Mouse (Mus musculus): ENCODE results near the gene Gabrr1.
A peak's percentile ranks its signal among the peaks of the same experiment; 100 is the strongest.
"Not testable (repeated sequence)": the region's sequence is repeated elsewhere in the genome, so short reads cannot be mapped to it uniquely, and the experiment has no call there.

Gene Gabrr1

DNA sequence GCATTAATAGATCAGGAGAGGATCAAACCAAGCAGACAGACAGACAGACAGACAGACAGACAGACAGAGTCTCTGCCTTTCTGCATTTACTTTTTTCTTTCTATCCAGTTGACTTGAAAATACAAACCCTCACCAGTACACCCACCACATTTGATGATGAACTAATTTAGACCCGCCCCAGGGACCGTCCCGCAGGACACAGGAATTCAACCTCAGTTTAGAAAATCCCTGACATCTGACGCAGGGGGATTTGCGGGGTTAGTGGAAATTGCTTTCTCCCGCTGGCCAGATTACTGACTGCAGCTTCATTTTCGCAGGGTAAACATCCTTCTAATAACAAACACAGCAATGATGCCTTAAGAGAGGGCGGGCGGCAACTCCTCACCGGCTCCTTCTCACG, at the start of gene Gabrr1:
Gene Gabrr1, plus strand, starts transcription at position 301 of the 400 bp plus-strand sequence.
- no peak for DNase-seq (ENCODE audit: low spot score in 2 of 2)

DNA sequence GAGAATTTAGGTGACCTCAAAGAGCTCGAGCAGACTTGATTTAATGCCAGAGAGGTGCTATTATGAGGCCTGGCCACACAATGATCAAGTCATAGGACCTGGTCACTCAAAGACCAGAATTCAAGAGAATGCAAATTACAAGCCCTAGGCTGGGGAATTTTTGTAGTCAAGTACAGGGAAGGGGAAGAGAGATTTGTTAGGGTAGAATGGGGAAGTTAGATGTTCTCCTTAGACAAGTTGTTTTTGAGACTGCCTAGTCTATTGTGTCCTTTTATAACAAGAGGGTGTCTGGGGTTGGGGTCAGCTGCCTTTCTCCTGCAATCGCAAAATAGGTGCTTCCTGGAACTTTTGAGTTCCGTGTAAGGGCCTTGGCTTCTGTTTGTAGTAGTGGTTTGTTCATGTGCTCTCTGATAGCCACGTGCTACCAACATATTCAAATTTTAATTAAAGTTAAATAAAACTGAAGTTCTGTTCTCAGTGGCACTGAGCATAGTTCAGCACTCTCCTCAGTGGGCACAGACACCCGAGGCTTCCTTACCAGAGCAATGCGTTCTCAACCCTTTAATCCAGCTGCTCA, 33.1 kb upstream of the Gabrr1 start:
- DNase-seq (ENCODE audit: low spot score in 2 of 2) = no peak

DNA sequence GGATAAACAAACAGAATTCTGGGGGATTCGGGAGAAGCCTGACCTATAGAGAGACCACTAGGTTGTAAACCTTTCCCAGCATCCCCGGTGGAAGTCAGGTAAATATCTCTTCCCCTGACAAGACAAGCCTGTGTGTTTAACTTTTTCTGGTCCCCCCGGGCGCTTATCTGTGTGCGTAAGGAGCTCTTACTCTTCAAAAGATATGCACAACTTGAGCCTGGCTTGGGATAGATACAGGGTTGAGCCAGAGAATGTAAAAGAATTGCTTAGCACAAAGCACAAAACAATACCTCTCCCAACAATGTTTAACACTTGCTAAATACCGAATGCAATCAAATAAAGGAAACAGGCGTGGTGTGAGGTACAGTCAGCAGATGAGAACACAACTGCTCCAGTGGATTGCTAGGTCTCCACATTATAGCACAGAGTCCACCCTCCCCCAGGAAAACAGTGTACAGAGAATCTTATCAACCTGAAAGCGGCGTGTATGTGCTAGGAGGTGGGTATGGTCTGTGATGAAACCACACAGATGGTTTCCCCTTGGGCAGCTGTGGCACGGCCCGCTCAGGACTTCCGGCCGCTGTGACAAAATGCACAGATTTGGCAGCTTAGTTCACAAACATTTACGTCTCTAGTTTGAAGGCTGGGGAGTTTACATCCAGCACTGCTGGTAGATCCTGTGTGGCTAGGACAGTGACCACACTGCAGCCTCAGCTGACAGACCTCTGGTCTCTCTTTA, 22.4 kb upstream of the Gabrr1 start:
- DNase-seq (ENCODE audit: low spot score in 2 of 2) = no peak

DNA sequence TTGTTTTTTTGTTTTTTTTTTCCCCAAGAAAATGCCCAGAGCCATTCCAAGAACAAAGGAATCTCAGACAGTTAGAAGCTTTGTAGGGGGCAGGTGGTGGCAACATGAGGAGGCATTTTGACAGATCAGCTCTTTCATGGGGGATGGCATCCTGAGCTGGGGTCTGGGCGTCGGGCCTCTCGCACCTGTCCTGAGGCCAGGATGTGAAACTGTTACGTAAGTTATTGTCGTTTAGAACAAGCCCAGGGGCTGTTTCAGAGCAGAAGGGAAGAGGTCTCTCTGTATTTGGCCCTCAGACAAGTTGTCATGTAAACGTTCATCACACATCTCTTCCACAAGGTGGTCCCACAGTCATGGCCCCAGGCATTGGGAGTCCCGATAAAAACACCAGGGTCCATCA, 21.5 kb upstream of the Gabrr1 start:
- no peak for DNase-seq (ENCODE audit: low spot score in 2 of 2)

DNA sequence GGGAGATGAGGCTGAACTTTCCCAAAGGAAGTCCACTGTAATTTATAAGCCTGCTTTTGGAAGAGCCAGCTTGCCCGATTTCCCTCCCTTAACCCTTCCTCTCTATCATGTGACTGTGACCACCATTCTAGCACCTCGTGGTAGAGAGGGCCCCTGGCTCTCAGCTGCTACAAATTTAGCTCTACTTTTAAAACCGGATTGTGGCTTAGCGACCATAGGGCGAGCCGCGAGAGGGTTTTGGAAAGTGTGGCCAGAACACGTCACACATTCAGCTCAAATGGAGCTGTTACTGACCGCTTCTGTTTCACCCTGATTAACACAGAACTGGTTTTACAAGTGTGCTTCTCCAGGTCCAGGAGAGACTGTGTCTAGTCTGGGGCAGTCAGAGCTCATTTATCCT, 21.0 kb upstream of the Gabrr1 start:
- no peak for DNase-seq (ENCODE audit: low spot score in 2 of 2)

DNA sequence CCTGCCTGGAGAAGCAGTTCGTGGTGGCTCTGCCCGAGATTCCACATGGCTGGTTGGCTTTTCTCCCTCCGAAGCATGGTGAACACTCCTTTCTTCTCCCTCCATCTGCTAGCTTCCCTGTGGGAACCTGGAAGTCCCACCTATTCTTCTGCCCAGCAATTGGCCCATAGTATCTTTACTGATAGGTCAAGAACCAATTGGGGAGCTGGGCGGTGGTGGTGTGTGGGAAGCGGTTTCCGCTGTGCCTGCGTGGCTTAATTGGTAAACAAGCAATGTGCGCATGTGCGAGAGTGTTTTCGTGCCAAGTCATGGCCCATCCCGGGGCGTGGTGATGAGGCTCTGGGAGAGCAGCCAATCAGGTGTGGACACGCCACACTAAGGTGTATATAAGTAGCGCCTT, 19.5 kb upstream of the Gabrr1 start:
- DNase-seq (ENCODE audit: low spot score in 2 of 2) = not testable (repeated sequence)

DNA sequence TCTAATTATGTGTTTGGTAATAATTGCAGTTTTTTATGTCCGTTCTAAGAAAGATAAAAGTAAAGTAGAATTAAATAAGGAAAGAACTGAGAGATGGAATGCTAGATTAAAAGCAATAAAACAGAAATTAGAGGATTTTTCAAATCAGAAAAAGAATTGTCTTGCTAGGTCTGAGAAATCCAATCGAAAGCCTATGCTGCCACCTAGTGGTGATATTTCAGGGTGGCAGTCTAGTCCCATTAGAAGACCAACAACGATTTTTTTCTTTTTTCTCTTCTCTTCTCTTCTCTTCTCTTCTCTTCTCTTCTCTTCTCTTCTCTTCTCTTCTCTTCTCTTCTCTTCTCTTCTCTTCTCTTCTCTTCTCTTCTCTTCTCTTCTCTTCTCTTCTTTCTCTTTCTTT, 13.2 kb upstream of the Gabrr1 start:
- DNase-seq (ENCODE audit: low spot score in 2 of 2) = peak; percentile 24 to 82

DNA sequence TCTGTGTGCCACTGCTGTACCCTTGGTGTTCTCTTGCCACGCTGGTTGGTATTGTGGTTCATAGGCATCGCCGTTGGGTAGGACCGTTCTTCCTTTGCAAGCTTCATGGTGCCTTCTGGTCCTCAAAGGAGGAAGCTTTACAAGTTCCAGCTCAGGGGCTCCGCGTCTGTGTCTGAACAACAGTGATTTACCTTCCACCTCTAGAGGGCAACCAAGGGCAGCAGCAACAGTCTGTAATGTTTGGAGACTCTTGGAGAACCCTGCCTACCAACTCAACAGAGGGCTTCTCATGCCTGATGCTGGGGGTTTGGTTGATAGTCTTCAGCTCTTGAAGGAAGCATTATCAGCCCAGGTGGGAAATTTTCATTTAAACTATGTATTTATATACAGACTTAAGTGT, 7.8 kb upstream of the Gabrr1 start:
- peak in 1 of 2 experiments; percentile 45 for DNase-seq (ENCODE audit: low spot score in 2 of 2)

DNA sequence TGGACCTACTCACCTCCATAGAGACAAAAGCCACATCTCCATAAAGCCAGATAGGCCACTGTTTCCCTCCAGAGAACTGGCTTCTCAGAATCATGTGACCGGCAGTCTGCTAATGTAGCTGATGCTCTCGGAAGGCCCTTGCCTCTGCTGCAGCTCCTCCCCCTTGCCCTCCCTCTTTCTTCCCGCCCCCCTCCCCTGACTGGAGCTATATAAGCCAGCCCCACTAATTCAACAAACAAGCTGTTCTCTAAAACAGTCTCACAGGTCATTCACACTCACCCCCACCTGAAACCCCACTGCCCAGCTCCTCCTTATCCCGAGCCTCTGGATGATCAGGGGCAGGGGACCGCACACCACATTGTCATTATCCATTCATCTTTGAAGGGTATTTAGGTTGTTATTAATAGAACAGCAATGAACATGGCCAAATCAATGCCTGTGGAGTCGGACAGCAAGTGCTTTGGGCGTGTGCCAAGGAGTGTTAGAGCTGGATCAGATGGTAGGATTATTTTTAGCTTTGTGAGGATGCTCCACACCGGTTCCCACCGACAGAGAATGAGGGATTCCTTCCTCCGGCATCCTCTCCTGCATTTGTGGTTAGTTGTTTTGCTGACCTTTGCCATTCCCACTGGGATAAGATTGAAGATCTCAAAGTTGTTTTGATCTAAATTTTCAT, 6.8 kb upstream of the Gabrr1 start:
- DNase-seq (ENCODE audit: low spot score in 2 of 2) = no peak

DNA sequence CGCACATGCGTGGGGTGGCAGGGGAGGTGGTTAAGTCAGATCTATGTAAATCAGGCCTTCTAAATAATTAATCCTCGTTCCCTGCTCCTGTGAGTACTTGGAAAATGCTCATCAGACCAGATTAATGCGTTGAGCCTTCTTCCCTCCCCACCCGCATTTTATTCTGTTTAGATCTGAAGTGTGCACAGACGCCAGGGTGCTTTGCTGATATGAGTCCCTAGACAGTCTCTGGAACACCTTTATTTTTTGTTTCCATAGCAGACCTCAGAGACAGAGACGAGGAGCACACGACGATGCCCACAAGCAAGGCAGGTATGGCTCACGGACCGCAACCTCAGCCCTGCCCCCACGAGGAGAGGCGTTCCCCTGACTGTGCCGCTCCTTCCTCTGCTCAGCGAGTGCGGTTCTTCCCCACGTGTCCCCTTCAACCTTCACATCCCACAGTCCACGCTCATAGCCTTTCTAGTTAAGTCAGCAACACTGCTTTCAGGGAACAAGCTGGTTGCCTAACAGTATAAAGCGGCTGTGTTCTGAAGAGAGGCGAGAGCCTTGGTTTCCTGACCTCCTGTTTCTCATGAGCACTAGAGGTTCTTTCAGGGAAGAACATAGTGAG, 14.5 kb downstream of the Gabrr1 start:
- no peak for DNase-seq (ENCODE audit: low spot score in 2 of 2)

DNA sequence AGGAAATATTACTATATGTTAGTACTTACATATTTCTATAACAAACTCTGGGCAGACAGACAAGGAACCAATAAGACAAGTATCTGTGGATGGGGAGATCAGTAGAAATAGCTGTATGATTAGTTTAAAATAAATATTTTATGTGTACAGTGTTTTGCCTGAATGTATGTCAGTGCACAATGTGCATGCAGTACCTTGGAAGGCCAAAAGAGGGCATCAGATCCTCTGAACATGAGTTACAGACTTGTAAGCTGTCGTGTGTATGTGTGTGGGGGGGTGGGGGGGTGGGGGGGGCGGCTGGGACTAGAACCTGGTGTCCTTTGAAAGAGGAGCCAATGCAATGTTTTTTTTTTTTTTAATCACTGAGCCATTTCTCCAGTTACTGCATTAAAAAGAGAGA, 15.5 kb downstream of the Gabrr1 start:
- peak in 1 of 2 experiments; percentile 9 for DNase-seq (ENCODE audit: low spot score in 2 of 2)

DNA sequence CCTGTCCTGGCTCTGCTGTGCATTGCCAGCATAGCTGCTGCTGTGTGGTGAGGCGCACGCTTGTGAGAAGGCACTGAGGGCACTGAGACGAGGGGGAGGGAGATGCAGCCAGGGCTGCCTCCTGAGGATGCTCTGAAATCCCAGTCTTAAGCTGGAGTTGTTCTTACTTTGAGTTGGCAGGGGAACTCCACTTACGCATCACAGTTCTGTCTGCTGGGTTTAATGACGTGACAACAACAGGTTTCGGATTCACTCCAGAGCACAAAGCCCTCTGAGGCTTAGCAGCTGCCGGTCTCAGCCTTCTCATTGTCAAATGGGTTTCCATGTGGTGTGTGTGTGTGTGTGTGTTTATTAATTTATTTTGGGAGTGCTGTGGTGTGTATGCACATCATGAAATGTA, 16.8 kb downstream of the Gabrr1 start:
- DNase-seq (ENCODE audit: low spot score in 2 of 2) = no peak

DNA sequence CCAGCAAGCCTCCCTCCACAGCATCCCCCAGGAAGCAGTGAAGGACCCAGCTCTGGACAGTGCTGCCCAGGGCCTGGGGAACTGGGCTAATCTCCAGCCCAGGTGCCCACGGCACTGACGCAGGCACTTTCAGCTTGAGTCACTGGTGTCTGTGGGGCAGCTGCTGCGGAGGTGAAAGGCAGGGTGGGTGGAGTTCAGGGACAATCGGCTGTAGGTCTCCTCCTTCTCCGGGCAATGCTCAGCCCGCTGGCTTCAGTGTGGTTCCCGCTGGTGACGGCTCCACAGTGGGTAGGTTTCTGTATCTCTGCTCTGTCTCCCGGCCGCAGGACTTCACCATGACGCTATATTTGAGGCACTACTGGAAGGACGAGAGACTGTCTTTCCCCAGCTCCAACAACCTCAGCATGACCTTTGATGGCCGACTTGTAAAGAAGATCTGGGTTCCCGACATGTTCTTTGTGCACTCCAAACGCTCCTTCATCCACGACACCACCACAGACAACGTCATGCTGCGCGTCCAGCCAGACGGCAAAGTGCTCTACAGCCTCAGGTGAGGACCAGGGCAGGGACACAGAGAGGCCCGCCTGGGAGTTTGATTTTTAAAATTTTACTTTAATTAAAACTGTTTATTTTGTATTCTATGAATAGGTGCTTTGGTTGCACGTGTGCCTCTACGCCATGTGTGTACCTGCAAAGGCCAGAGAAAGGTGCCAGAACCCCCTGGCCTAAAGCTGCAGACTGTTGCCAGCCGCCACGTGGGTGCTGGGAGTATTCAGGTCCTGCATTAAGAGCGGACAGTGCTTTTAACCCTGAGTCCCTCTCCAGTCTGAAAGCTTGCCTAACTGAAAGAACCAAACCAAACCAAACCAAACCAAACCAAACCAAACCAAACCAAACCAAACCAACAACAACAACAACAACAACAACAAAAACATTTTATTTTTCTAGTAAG, 20.0 kb downstream of the Gabrr1 start:
- no peak for DNase-seq (ENCODE audit: low spot score in 2 of 2)

DNA sequence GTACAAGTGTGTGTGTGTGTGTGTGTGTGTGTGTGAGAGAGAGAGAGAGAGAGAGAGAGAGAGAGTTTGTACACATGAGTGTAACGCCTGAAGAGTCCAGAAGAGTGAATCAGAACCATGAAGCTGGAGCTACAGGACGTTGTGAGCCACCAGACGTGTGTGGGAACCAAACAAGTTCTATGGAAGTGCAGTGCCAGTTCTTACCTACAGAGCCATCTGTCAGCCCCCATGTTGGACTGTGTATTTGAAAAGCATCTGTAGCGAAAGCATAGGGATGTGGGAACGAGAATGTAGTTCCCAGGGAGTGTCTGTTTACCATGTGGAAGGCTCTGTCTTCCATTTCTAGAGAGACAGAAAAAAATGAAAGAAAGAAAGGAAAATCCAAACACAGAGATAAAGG, 51.2 kb downstream of the Gabrr1 start:
- no peak for DNase-seq (ENCODE audit: low spot score in 2 of 2)

DNA sequence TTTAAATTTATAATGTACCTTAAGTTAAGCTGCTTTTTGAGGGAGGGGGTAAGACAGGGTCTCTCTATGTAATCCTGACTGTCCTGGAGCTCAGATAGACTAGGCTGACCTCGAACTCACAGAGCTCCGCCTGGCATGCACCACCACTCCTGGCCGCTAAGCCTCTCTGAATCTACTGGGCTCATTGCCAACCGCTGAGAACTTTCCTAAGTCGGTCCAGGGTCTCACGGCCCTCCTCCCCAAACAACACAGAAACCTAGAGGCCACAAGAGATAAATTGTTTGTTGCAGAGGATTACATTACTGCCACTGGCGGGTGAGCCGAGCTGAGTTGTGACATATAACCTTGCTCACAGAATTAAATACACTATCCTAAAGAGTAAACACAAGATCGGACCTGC, 55.8 kb downstream of the Gabrr1 start:
- no peak for DNase-seq (ENCODE audit: low spot score in 2 of 2)

DNA sequence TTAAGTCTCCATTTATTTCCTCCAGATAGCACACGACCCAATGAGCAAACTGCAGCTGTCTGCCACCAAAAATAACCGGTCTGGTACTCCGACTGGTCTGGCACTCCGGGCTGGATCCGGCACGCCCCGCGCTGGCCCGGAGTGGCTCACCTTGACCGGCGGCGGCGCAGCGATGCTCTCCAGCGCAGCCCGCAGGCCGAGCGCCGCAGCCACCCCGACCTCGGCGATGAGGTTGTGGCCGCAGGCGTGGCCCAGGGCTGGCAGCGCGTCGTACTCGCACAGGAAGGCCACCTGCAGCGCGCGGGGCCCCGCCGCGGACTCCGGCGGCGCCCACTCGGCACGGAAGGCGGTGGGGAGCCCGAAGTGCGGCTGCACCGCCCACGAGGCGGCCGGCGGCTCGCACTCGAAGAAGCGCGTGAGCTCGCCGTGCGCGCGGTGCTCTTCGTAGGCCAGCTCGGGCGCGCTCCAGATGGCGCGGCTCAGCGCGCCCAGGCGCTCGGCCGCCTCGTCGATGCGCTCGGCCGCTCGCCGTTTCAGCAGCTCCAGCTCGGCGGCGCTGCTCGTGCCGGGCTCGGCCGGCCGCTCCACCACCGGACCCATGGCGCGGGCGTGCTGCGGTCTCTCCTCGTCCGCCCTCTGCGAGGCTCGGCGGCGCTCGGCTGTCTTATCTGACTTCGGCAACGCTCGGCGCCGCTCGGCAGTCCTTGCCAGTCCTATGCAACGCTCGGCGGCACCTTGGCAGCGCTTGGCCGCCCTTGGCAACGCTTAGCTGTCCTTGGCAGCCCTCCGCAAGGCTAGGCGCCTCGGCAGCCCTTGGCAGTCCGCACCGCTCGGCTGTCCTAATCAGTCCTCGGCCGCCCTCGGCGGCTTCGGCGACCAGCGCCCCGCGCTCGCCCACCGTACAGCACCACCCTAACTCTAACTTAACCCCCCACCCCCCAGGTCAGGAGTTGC, 56.7 kb downstream of the Gabrr1 start:
- peak; percentile 78 to 83 for DNase-seq (ENCODE audit: low spot score in 2 of 2)

DNA sequence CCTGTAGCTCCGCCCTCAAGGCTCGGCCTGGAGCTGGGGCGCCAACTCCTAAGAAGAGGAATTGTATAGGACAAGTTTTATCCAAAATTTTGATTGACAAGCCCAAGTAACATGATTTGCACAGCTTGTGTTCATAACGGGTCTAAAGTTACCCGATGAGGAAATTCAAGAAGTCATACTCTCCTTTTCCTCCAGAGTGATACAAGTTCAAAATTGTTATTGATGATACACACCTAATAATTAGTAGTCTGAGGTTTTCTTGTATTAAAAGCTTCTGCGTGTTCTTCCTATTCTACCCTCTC, 57.4 kb downstream of the Gabrr1 start, which contains the start of gene Pm20d2:
Gene Pm20d2, minus strand, starts transcription at position 3 of the 302 bp plus-strand sequence.
- DNase-seq (ENCODE audit: low spot score in 2 of 2) = no peak

DNA sequence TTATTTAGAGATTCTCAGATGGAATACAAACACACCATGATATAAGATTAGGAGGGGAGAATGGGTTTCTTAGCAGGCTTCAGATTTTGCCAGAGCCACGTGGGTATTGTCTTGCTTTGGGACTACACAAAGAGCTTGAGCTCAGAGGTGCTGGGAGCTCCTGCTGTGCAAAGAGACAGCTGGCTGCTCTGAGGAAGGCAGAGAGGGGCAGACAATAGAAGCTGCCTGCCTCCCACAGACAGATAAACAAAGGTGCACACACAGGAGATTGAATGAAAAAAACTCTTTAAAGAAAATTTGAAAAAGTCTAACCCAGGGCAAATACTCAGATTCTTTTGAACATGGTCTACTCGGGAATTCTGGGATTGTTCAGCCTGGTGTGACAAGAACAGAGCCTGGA, 65.8 kb downstream of the Gabrr1 start:
- no peak for DNase-seq (ENCODE audit: low spot score in 2 of 2)

DNA sequence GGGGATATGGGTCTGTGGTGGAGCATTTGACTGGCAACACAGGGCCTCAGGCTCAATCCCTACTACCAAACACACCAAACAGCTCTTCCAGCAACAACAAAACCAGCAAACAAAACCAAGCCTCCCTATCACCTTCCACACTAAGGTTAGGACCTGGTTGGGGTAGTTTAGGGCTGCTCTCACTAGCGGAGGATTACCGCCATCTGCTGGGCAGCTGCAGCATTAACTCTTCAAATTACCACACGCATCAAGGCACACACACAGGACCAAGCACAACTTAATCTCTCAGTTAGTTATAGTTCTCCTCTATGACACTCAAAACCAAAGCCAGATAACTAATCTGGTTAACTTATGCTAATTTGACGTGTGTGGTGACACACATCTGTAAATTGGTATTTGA, 72.4 kb downstream of the Gabrr1 start:
- DNase-seq (ENCODE audit: low spot score in 2 of 2) = peak in 1 of 2 experiments; percentile 39

DNA sequence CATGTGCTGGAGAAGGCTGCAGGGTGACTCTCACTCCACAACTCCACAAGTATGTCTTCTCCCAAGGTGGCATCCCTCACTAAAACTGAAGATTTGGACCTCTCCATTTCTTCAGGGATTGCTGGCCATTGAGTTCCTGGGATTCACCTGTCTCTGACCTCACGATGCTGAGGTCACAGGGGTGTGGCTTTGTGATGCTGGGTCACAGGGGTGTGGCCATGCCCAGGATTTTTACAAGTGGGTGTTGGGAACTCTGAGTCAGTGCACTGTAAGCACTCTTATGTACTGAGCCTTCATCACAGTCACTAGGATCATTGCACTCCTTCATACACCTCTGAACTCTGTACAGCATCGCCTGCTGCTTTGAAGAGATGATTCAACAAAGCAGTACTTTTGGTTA, 75.2 kb downstream of the Gabrr1 start:
- DNase-seq (ENCODE audit: low spot score in 2 of 2) = no peak

Measured in frontal cortex, postnatal 14 days (tissue).